Mouse (Mus musculus): Measurements from ENCODE around the gene Dlgap1. TPM values are rescaled to one million over a fixed set of nuclear protein-coding genes. Genes with fewer than 3 reads are reported as not detected.

Gene Dlgap1
- polyA plus RNA-seq, 1 experiment from 2014 or later = 11.6 TPM

- Histone ChIP-seq H3K4me2 (ENCODE audit: low read length) (no peak overlapping the region), H3K9ac (ENCODE audit: low read length) (0 out of 2 replicates have a peak overlapping the region, but pooled peaks have one; percentile 5), H3K36me3 (ENCODE audit: control insufficient read depth, insufficient read depth, low read length) (no peaks in the 10 kb centered on the region), H3K9me3 (replicated peaks; ENCODE audit: control insufficient read depth, low read length) (no peaks in the 10 kb centered on the region), H3K27me3 (replicated peaks; ENCODE audit: control insufficient read depth, insufficient read depth, low read length) (no peaks in the 10 kb centered on the region), H3K4me3 (ENCODE audit: low read depth, low read length) (no peak overlapping the region), H3K27ac (ENCODE audit: low read depth, low read length) (no peak overlapping the region), H3K4me1 (ENCODE audit: control insufficient read depth, insufficient read depth, low read length) (no peaks in the 10 kb centered on the region)
- WGBS = 5% methylated on average over 7 of the region's 7 CpGs
- ATAC-seq (peak; percentile 75; the same call in 1 of the 2 replicates), DNase-seq (ENCODE audit: low spot score) (peak; percentile 61)
These were observed 825.4 kb downstream of the Dlgap1 start for GRCm38 (mm10) chr17:70794291-70794690.

- 50% methylated on average over 6 of the region's 6 CpGs for WGBS
- Histone ChIP-seq H3K27ac (ENCODE audit: low read depth, low read length) (no peak overlapping the region), H3K4me2 (ENCODE audit: low read length) (no peak overlapping the region), H3K36me3 (ENCODE audit: control insufficient read depth, insufficient read depth, low read length) (no peaks in the 10 kb centered on the region), H3K9me3 (replicated peaks; ENCODE audit: control insufficient read depth, low read length) (no peaks in the 10 kb centered on the region), H3K27me3 (replicated peaks; ENCODE audit: control insufficient read depth, insufficient read depth, low read length) (no peaks in the 10 kb centered on the region), H3K9ac (ENCODE audit: low read length) (0 out of 2 replicates have a peak overlapping the region, but pooled peaks have one; percentile 5), H3K4me1 (ENCODE audit: control insufficient read depth, insufficient read depth, low read length) (no peaks in the 10 kb centered on the region), H3K4me3 (ENCODE audit: low read depth, low read length) (no peak overlapping the region)
- ATAC-seq (no peak), DNase-seq (ENCODE audit: low spot score) (no peak)
These were observed 825.8 kb downstream of the Dlgap1 start for GRCm38 (mm10) chr17:70794722-70795121.

- H3K27ac ChIP-seq (ENCODE audit: low read depth, low read length) = no peak overlapping the region
- no peak overlapping the region for H3K4me3 ChIP-seq (ENCODE audit: low read depth, low read length)
- WGBS = 88% methylated on average over 4 of the region's 4 CpGs
- H3K9me3 ChIP-seq (replicated peaks; ENCODE audit: control insufficient read depth, low read length) = no peaks in the 10 kb centered on the region
- no peak overlapping the region for H3K9ac ChIP-seq (ENCODE audit: low read length)
- ATAC-seq (no peak), DNase-seq (ENCODE audit: low spot score) (no peak)
- H3K4me1 ChIP-seq (ENCODE audit: control insufficient read depth, insufficient read depth, low read length) = no peaks in the 10 kb centered on the region
- H3K4me2 ChIP-seq (ENCODE audit: low read length) = no peak overlapping the region
- no peaks in the 10 kb centered on the region for H3K27me3 ChIP-seq (replicated peaks; ENCODE audit: control insufficient read depth, insufficient read depth, low read length)
- no peaks in the 10 kb centered on the region for H3K36me3 ChIP-seq (ENCODE audit: control insufficient read depth, insufficient read depth, low read length)
These were observed 826.3 kb downstream of the Dlgap1 start for GRCm38 (mm10) chr17:70795196-70795595.

GRCm38 (mm10) chr17:70796940-70797772 lies 828.3 kb downstream of the Dlgap1 start:
- H3K9ac ChIP-seq (ENCODE audit: low read length) = no peak overlapping the region
- no peak overlapping the region for H3K4me3 ChIP-seq (ENCODE audit: low read depth, low read length)
- WGBS = 95% methylated on average over 8 of the region's 8 CpGs
- no peak overlapping the region for H3K4me2 ChIP-seq (ENCODE audit: low read length)
- DNase-seq (ENCODE audit: low spot score) (no peak), ATAC-seq (no peak)
- H3K4me1 ChIP-seq (ENCODE audit: control insufficient read depth, insufficient read depth, low read length) = no peaks in the 10 kb centered on the region
- H3K27ac ChIP-seq (ENCODE audit: low read depth, low read length) = no peak overlapping the region
- H3K36me3 ChIP-seq (ENCODE audit: control insufficient read depth, insufficient read depth, low read length) = no peaks in the 10 kb centered on the region
- no peaks in the 10 kb centered on the region for H3K9me3 ChIP-seq (replicated peaks; ENCODE audit: control insufficient read depth, low read length)
- no peaks in the 10 kb centered on the region for H3K27me3 ChIP-seq (replicated peaks; ENCODE audit: control insufficient read depth, insufficient read depth, low read length)

GRCm38 (mm10) chr17:70797773-70798045 lies 828.8 kb downstream of the Dlgap1 start:
- 88% methylated on average over 1 of the region's 1 CpGs for whole genome bisulfite sequencing
- no peak for ATAC-seq
- no peaks in the 10 kb centered on the region for H3K27me3 ChIP-seq (replicated peaks; ENCODE audit: control insufficient read depth, insufficient read depth, low read length)

GRCm38 (mm10) chr17:70799266-70799665 lies 830.4 kb downstream of the Dlgap1 start:
- Histone ChIP-seq H3K4me1 (ENCODE audit: control insufficient read depth, insufficient read depth, low read length) (no peaks in the 10 kb centered on the region), H3K27ac (ENCODE audit: low read depth, low read length) (no peak overlapping the region), H3K9me3 (replicated peaks; ENCODE audit: control insufficient read depth, low read length) (no peaks in the 10 kb centered on the region), H3K4me2 (ENCODE audit: low read length) (no peak overlapping the region), H3K27me3 (replicated peaks; ENCODE audit: control insufficient read depth, insufficient read depth, low read length) (no peaks in the 10 kb centered on the region), H3K9ac (ENCODE audit: low read length) (no peak overlapping the region), H3K4me3 (ENCODE audit: low read depth, low read length) (no peak overlapping the region), H3K36me3 (ENCODE audit: control insufficient read depth, insufficient read depth, low read length) (no peaks in the 10 kb centered on the region)
- no peak for DNase-seq (ENCODE audit: low spot score)
- no peak for ATAC-seq
- WGBS = 83% methylated on average over 4 of the region's 4 CpGs

More at GRCm38 (mm10) chr17:70797773-70798045, 828.8 kb downstream of the Dlgap1 start:
- no peak overlapping the region for H3K4me2 ChIP-seq (ENCODE audit: low read length)
- no peaks in the 10 kb centered on the region for H3K36me3 ChIP-seq (ENCODE audit: control insufficient read depth, insufficient read depth, low read length)
- no peaks in the 10 kb centered on the region for H3K4me1 ChIP-seq (ENCODE audit: control insufficient read depth, insufficient read depth, low read length)
- no peak overlapping the region for H3K27ac ChIP-seq (ENCODE audit: low read depth, low read length)
- H3K9me3 ChIP-seq (replicated peaks; ENCODE audit: control insufficient read depth, low read length) = no peaks in the 10 kb centered on the region
- H3K4me3 ChIP-seq (ENCODE audit: low read depth, low read length) = no peak overlapping the region
- DNase-seq (ENCODE audit: low spot score) = no peak
- H3K9ac ChIP-seq (ENCODE audit: low read length) = no peak overlapping the region

GRCm38 (mm10) chr17:70802022-70802421 lies 833.1 kb downstream of the Dlgap1 start:
- Histone ChIP-seq H3K4me1 (ENCODE audit: control insufficient read depth, insufficient read depth, low read length) (no peaks in the 10 kb centered on the region), H3K27ac (ENCODE audit: low read depth, low read length) (no peak overlapping the region), H3K4me3 (ENCODE audit: low read depth, low read length) (no peak overlapping the region), H3K9ac (ENCODE audit: low read length) (no peak overlapping the region), H3K4me2 (ENCODE audit: low read length) (no peak overlapping the region), H3K27me3 (replicated peaks; ENCODE audit: control insufficient read depth, insufficient read depth, low read length) (no peaks in the 10 kb centered on the region), H3K36me3 (ENCODE audit: control insufficient read depth, insufficient read depth, low read length) (no peaks in the 10 kb centered on the region), H3K9me3 (replicated peaks; ENCODE audit: control insufficient read depth, low read length) (no peaks in the 10 kb centered on the region)
- no peak for ATAC-seq
- 75% methylated on average over 14 of the region's 14 CpGs for whole genome bisulfite sequencing
- DNase-seq (ENCODE audit: low spot score) = no peak

- Histone ChIP-seq H3K27ac (ENCODE audit: low read depth, low read length) (no peak overlapping the region), H3K9me3 (replicated peaks; ENCODE audit: control insufficient read depth, low read length) (no peaks in the 10 kb centered on the region), H3K4me1 (ENCODE audit: control insufficient read depth, insufficient read depth, low read length) (no peaks in the 10 kb centered on the region), H3K4me3 (ENCODE audit: low read depth, low read length) (no peak overlapping the region), H3K9ac (ENCODE audit: low read length) (no peak overlapping the region), H3K27me3 (replicated peaks; ENCODE audit: control insufficient read depth, insufficient read depth, low read length) (no peaks in the 10 kb centered on the region), H3K36me3 (ENCODE audit: control insufficient read depth, insufficient read depth, low read length) (no peaks in the 10 kb centered on the region), H3K4me2 (ENCODE audit: low read length) (no peak overlapping the region)
- DNase-seq (ENCODE audit: low spot score) (no peak), ATAC-seq (no peak)
- WGBS = 96% methylated on average over 9 of the region's 9 CpGs
These were observed 837.0 kb downstream of the Dlgap1 start for GRCm38 (mm10) chr17:70805866-70806265.

- 91% methylated on average over 2 of the region's 2 CpGs for WGBS
- no peaks in the 10 kb centered on the region for H3K9me3 ChIP-seq (replicated peaks; ENCODE audit: control insufficient read depth, low read length)
- H3K4me3 ChIP-seq (ENCODE audit: low read depth, low read length) = no peak overlapping the region
- no peak for DNase-seq (ENCODE audit: low spot score)
- no peak overlapping the region for H3K4me2 ChIP-seq (ENCODE audit: low read length)
- ATAC-seq = no peak
- no peak overlapping the region for H3K27ac ChIP-seq (ENCODE audit: low read depth, low read length)
- H3K27me3 ChIP-seq (replicated peaks; ENCODE audit: control insufficient read depth, insufficient read depth, low read length) = no peaks in the 10 kb centered on the region
- no peak overlapping the region for H3K9ac ChIP-seq (ENCODE audit: low read length)
- H3K36me3 ChIP-seq (ENCODE audit: control insufficient read depth, insufficient read depth, low read length) = no peaks in the 10 kb centered on the region
- no peaks in the 10 kb centered on the region for H3K4me1 ChIP-seq (ENCODE audit: control insufficient read depth, insufficient read depth, low read length)
These were observed 837.7 kb downstream of the Dlgap1 start for GRCm38 (mm10) chr17:70806600-70806999.
